Mouse (Mus musculus) cerebellum, adult 2 months (tissue): ENCODE measurements around the gene Phgdh. TPM values are rescaled to one million over a fixed set of nuclear protein-coding genes. Genes with fewer than 3 reads are reported as not detected.

Experiments used
- DNase-seq, 2 experiments: peaks; one replicate each; pipeline ENCODE4 v3.0.0; 2021
- H3K27ac ChIP-seq: fragments of 200-500 bp; 2 replicates; pipeline ENCODE4 v1.5.1; 2012; ENCODE audit warnings: low read length, control low read depth, inconsistent platforms; ENCODE audit not compliant: insufficient read depth
- H3K27me3 ChIP-seq: fragments of 200-500 bp; 2 replicates; pipeline ENCODE4 v1.6.1; 2012; ENCODE audit warnings: inconsistent platforms, mild to moderate bottlenecking, low read length, moderate library complexity; ENCODE audit not compliant: control insufficient read depth, insufficient read depth
- H3K4me1 ChIP-seq: fragments of 200-500 bp; 2 replicates; pipeline ENCODE4 v1.6.1; 2011; ENCODE audit warnings: low read length; ENCODE audit not compliant: control insufficient read depth, insufficient read depth
- H3K4me3 ChIP-seq: fragments of 200-500 bp; replicated peaks from 2 replicates; pipeline ENCODE3; 2011; ENCODE audit warnings: mild to moderate bottlenecking, low read depth, low read length, control low read depth; ENCODE audit not compliant: insufficient read depth
- CTCF ChIP-seq: fragments of 200-500 bp; IDR thresholded peaks from 2 replicates; pipeline ENCODE4 v1.5.1; 2011; ENCODE audit warnings: low read depth, mild to moderate bottlenecking, control low read depth, low read length, moderate library complexity, borderline replicate concordance; ENCODE audit not compliant: insufficient read depth
- POLR2A ChIP-seq: fragments of 200-500 bp; IDR thresholded peaks from 2 replicates; pipeline ENCODE4 v1.6.1; 2011; ENCODE audit warnings: low read length, control low read depth, borderline replicate concordance; ENCODE audit not compliant: insufficient read depth
- WGBS: fragments of 180-500 bp; shearing (Covaris S2); methylation state at CpG from one replicate; pipeline ENCODE4 v1.1.7; 2018; 5-methylcytosine and 5-hydroxymethylcytosine counted together
- polyA plus RNA-seq: library from polyadenylated mRNA; depleted of rRNA; stranded (reverse); fragments of >200 nt; gene quantifications from 2 replicates; pipeline ENCODE4 v1.2.3, GENCODE M21; 2012

Gene Phgdh
- polyA plus RNA-seq, 1 experiment = 98.0 TPM

GRCm38 (mm10) chr3:98324235-98324634, 15.6 kb downstream of the Phgdh start:
- Histone ChIP-seq H3K4me3 (no peak overlapping the region), H3K27me3 (no peaks in the 10 kb centered on the region), H3K27ac (peak overlapping the region; percentile 24), H3K4me1 (no peaks in the 10 kb centered on the region)
- WGBS = 50% methylated on average over 9 of the region's 9 CpGs
- no peak for TF ChIP-seq POLR2A
- DNase-seq = peak in 1 of 2 experiments; percentile 22

GRCm38 (mm10) chr3:98322209-98322608, 17.6 kb downstream of the Phgdh start:
- H3K4me1 ChIP-seq = no peaks in the 10 kb centered on the region
- WGBS = 96% methylated on average over 5 of the region's 5 CpGs
- no peak overlapping the region for H3K4me3 ChIP-seq
- no peak overlapping the region for H3K27ac ChIP-seq
- no peak for DNase-seq
- H3K27me3 ChIP-seq = no peaks in the 10 kb centered on the region
- TF ChIP-seq CTCF = no peak
- TF ChIP-seq POLR2A = no peak

- Histone ChIP-seq H3K4me3 (no peak overlapping the region), H3K27me3 (no peaks in the 10 kb centered on the region), H3K4me1 (no peaks in the 10 kb centered on the region), H3K27ac (no peak overlapping the region; the same call in 1 of the 2 replicates)
- WGBS = 55% methylated on average over 2 of the region's 2 CpGs
- no peak for TF ChIP-seq POLR2A
- TF ChIP-seq CTCF = no peak
- peak in 1 of 2 experiments; percentile 15 for DNase-seq
These were observed 20.6 kb downstream of the Phgdh start for GRCm38 (mm10) chr3:98319190-98319589.

- TF ChIP-seq POLR2A (no peak), CTCF (no peak)
- DNase-seq = no peak
- 16% methylated on average over 3 of the region's 3 CpGs for WGBS
- Histone ChIP-seq H3K27me3 (no peaks in the 10 kb centered on the region), H3K4me1 (no peaks in the 10 kb centered on the region), H3K4me3 (no peak overlapping the region), H3K27ac (no peak overlapping the region)
These were observed 22.6 kb downstream of the Phgdh start for GRCm38 (mm10) chr3:98317143-98317542.

GRCm38 (mm10) chr3:98315181-98315580, 24.6 kb downstream of the Phgdh start:
- TF ChIP-seq POLR2A (no peak), CTCF (no peak)

GRCm38 (mm10) chr3:98313294-98314155, 26.3 kb downstream of the Phgdh start:
- H3K27ac ChIP-seq = no peak overlapping the region
- WGBS = 25% methylated on average over 9 of the region's 9 CpGs

More at GRCm38 (mm10) chr3:98315181-98315580, 24.6 kb downstream of the Phgdh start:
- Histone ChIP-seq H3K27me3 (no peaks in the 10 kb centered on the region), H3K4me1 (no peaks in the 10 kb centered on the region), H3K27ac (no peak overlapping the region), H3K4me3 (no peak overlapping the region)
- WGBS = 40% methylated on average over 2 of the region's 2 CpGs
- peak in 1 of 2 experiments; percentile 18 for DNase-seq

GRCm38 (mm10) chr3:98312867-98313266, 26.9 kb downstream of the Phgdh start:
- peak; percentile 14 to 37 for DNase-seq
- Histone ChIP-seq H3K4me3 (no peak overlapping the region), H3K27me3 (no peaks in the 10 kb centered on the region), H3K27ac (no peak overlapping the region), H3K4me1 (no peaks in the 10 kb centered on the region)
- TF ChIP-seq POLR2A (no peak), CTCF (peak; percentile 48)
- 9% methylated on average over 7 of the region's 7 CpGs for WGBS

More at GRCm38 (mm10) chr3:98313294-98314155, 26.3 kb downstream of the Phgdh start:
- no peak for DNase-seq
- H3K4me1 ChIP-seq = no peaks in the 10 kb centered on the region
- TF ChIP-seq CTCF = no peak
- TF ChIP-seq POLR2A = no peak
- no peak overlapping the region for H3K4me3 ChIP-seq
- H3K27me3 ChIP-seq = no peaks in the 10 kb centered on the region

- Histone ChIP-seq H3K4me3 (no peak overlapping the region), H3K27ac (no peak overlapping the region), H3K27me3 (no peaks in the 10 kb centered on the region), H3K4me1 (no peaks in the 10 kb centered on the region)
- WGBS = 100% methylated on average over 1 of the region's 1 CpGs
- TF ChIP-seq POLR2A (no peak), CTCF (no peak)
- no peak for DNase-seq
These were observed 29.3 kb downstream of the Phgdh start for GRCm38 (mm10) chr3:98310456-98310855.
